Mouse (Mus musculus) small intestine, adult 2 months (tissue): ENCODE data around the gene Tas2r143.

ENCODE experiments used
- CTCF ChIP-seq: fragments of 200-500 bp; IDR thresholded peaks from 2 replicates; pipeline ENCODE4 v1.5.1; 2012; ENCODE audit warnings: low read depth, mild to moderate bottlenecking, control low read depth, inconsistent platforms, low read length, moderate library complexity, mixed read lengths; ENCODE audit not compliant: insufficient replicate concordance, insufficient read length; ENCODE audit errors: extremely low read depth
- POLR2A ChIP-seq: fragments of 200-500 bp; IDR thresholded peaks from 2 replicates; pipeline ENCODE4 v1.6.1; 2012; ENCODE audit warnings: low read depth, mild to moderate bottlenecking, control low read depth, inconsistent platforms, low read length, moderate library complexity

- no peak for TF ChIP-seq POLR2A
- TF ChIP-seq CTCF = no peak
These were observed 1.0 kb upstream of the Tas2r143 start for GRCm38 (mm10) chr6:42398998-42399397.
